Mouse (Mus musculus) midbrain, embryonic 14.5 days (tissue): ENCODE measurements around the gene Vps13a. TPM values are rescaled to one million over a fixed set of nuclear protein-coding genes. Genes with fewer than 3 reads are reported as not detected.

Experiments
- ATAC-seq: fragments of 200-750 bp; cut with Nextera tagmentation; 2 replicates; pipeline ENCODE4 v1.8.0; 2017; ENCODE audit warnings: moderate number of reproducible peaks, moderate library complexity; ENCODE audit not compliant: low FRiP score, low TSS enrichment
- DNase-seq: peaks from one replicate; pipeline ENCODE4 v3.0.0-alpha.2; 2015
- H3K27ac ChIP-seq: fragments of 300-500 bp; sonication (generic); replicated peaks from 2 replicates; pipeline ENCODE4 v1.5.1; 2014; ENCODE audit warnings: mild to moderate bottlenecking, low read depth, low read length, moderate library complexity
- H3K27me3 ChIP-seq: fragments of 300-500 bp; sonication (generic); 2 replicates; pipeline ENCODE4 v1.6.1; 2014; ENCODE audit warnings: low read length, control low read depth, mixed read lengths; ENCODE audit not compliant: control insufficient read depth, insufficient read depth
- H3K36me3 ChIP-seq: fragments of 300-500 bp; sonication (generic); 2 replicates; pipeline ENCODE4 v1.6.1; 2014; ENCODE audit warnings: low read length, control low read depth; ENCODE audit not compliant: control insufficient read depth, insufficient read depth
- H3K4me1 ChIP-seq: fragments of 300-500 bp; sonication (generic); 2 replicates; pipeline ENCODE4 v1.6.1; 2014; ENCODE audit warnings: mild to moderate bottlenecking, antibody characterized with exemption, low read length, control low read depth; ENCODE audit not compliant: control insufficient read depth, insufficient read depth
- H3K4me2 ChIP-seq: fragments of 300-500 bp; sonication (generic); 2 replicates; pipeline ENCODE4 v1.6.1; 2014; ENCODE audit warnings: mild to moderate bottlenecking, low read length, moderate library complexity
- H3K4me3 ChIP-seq: fragments of 300-500 bp; sonication (generic); replicated peaks from 2 replicates; pipeline ENCODE4 v1.5.1; 2014; ENCODE audit warnings: low read depth, low read length
- H3K9ac ChIP-seq: fragments of 300-500 bp; sonication (generic); replicated peaks from 2 replicates; pipeline ENCODE4 v1.6.1; 2014; ENCODE audit warnings: mild to moderate bottlenecking, low read length, moderate library complexity
- H3K9me3 ChIP-seq: fragments of 300-500 bp; sonication (generic); 2 replicates; pipeline ENCODE4 v1.6.1; 2016; ENCODE audit warnings: low read length, control low read depth, mixed read lengths; ENCODE audit not compliant: control insufficient read depth
- WGBS: fragments of 180-500 bp; shearing (Covaris S2); extraction: QIAGEN DNeasy Blood & Tissue Kit; methylation state at CpG from one replicate; pipeline ENCODE4 v1.1.7; 2014; 5-methylcytosine and 5-hydroxymethylcytosine counted together
- polyA plus RNA-seq: library from polyadenylated mRNA; unstranded; fragments of >200 nt; fragmentation: Nextera tagmentation; extraction: Ambion mirVana; gene quantifications from 2 replicates; pipeline ENCODE4 v1.2.1, GENCODE M21; 2014

Gene Vps13a
- polyA plus RNA-seq, 1 experiment from 2014 or later = 11.7 TPM

DNA sequence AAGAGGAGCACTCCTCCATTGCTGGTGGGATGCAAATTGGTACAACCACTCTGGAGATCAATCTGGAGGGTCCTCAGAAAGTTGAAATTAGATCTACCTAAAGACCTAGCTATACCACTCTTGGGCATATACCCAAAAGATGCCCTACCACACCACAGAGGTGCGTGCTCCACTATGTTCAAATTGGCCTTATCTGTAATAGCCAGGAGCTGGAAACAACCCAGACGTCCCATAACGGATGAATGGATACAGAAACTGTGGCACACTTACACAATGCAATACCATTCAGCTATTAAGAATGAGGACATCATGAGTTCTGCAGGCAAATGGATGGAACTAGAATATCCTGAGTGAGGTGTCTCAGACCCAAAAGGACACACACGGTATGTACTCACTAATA, 43.9 kb downstream of the Vps13a start:
- 92% methylated on average over 4 of the region's 4 CpGs for WGBS
- Histone ChIP-seq H3K27ac (no peak overlapping the region), H3K4me2 (no peak overlapping the region), H3K4me3 (no peak overlapping the region), H3K9me3 (no peaks in the 10 kb centered on the region), H3K9ac (no peak overlapping the region), H3K4me1 (no peaks in the 10 kb centered on the region), H3K36me3 (no peaks in the 10 kb centered on the region), H3K27me3 (no peaks in the 10 kb centered on the region)
- ATAC-seq (no peak), DNase-seq (no peak)

DNA sequence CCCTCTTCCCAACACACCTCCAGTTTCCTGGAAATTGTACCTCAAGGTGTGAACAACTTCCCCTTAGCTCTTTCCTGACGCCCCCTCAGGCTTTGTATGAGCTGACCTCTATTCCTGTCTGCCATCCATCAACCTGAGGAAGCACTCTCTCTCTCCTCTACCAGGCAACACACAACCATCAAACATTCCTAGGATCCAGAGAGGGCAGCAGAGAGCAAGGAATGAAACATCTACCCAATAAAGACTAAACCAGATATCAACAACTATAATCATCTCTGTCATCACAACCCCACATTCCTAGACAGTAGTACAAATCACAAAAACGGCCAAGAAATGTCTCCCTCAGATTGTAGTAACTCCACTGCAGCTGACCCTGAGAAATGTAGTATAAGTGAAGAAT, 52.0 kb downstream of the Vps13a start:
- Histone ChIP-seq H3K27ac (no peak overlapping the region), H3K9me3 (no peaks in the 10 kb centered on the region), H3K9ac (no peak overlapping the region), H3K27me3 (no peaks in the 10 kb centered on the region), H3K36me3 (no peaks in the 10 kb centered on the region), H3K4me1 (no peaks in the 10 kb centered on the region), H3K4me2 (no peak overlapping the region), H3K4me3 (no peak overlapping the region)
- no peak for ATAC-seq
- 77% methylated on average over 2 of the region's 2 CpGs for WGBS
- no peak for DNase-seq

DNA sequence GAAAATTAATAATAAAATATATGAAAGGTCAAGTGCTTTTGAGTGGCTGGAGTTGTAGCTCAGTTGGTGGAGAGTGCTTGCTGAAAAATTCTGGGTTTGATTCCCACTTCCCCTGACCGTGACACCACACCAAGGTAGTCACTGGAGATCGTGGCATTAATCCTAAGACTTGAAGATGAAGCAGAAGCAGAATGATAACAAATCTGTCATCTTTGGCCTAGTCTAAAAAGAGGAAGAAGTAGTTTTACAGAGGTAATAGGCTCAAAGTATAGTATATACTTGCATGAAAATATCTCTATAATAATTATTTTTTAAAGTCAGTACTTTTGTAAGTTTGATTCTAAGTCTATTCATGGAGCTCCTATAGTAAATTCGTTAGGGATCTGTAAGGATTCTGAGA, 65.5 kb downstream of the Vps13a start:
- DNase-seq (no peak), ATAC-seq (no peak)
- H3K9ac ChIP-seq = no peak overlapping the region
- no peak overlapping the region for H3K4me3 ChIP-seq
- no peaks in the 10 kb centered on the region for H3K9me3 ChIP-seq
- no peaks in the 10 kb centered on the region for H3K36me3 ChIP-seq
- WGBS = 89% methylated on average over 3 of the region's 3 CpGs
- no peaks in the 10 kb centered on the region for H3K4me1 ChIP-seq
- H3K27ac ChIP-seq = no peak overlapping the region
- H3K27me3 ChIP-seq = no peaks in the 10 kb centered on the region
- no peak overlapping the region for H3K4me2 ChIP-seq

DNA sequence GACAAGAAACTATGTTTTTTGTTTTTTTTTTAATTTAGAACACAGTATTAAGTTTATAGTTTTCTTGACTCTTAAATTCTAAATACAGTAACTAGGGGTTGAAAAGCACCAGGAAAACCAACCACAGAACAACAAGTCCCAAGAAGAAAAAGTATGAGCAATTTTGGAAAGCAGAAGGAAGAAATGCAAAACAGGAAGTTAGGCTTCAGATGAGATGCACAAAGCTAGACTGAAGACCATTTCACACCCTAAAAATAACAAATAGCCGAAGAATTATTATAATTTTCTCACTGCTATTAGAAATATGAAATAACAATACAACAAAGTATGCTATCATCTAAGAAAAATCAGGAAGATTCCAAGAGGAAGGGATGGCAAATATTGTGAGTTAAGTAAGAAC, 78.9 kb downstream of the Vps13a start:
- DNase-seq = no peak
- H3K9ac ChIP-seq = no peak overlapping the region
- H3K27ac ChIP-seq = no peak overlapping the region
- H3K27me3 ChIP-seq = no peaks in the 10 kb centered on the region
- H3K4me1 ChIP-seq = no peaks in the 10 kb centered on the region
- no peaks in the 10 kb centered on the region for H3K9me3 ChIP-seq
- no peak overlapping the region for H3K4me3 ChIP-seq
- no peak overlapping the region for H3K4me2 ChIP-seq
- 91% methylated on average over 1 of the region's 1 CpGs for WGBS
- H3K36me3 ChIP-seq = no peaks in the 10 kb centered on the region
- no peak for ATAC-seq

DNA sequence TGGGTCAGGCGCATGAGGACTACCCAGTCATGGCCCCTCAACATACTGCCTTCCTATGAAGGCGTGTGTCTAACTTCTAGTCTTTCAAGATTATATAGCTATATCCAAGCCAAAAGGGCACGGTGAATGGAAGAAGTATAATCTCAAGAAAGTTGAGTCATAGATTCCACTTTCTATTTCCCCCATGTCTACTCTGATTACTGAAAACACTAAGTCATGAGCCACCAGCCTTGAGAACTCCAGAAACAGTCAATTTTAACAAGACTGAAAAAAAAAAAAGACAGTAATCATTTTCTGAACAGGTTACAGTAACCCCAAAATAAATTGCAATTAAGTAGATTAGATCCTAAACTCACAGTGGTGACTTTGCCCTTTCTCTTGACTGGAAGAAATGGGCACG, 95.8 kb downstream of the Vps13a start:
- Histone ChIP-seq H3K27ac (no peak overlapping the region), H3K27me3 (no peaks in the 10 kb centered on the region), H3K4me1 (no peaks in the 10 kb centered on the region), H3K9ac (no peak overlapping the region), H3K36me3 (0 out of 2 replicates have a peak, but pooled peaks cover 2% of the 10 kb centered on the region), H3K4me2 (no peak overlapping the region), H3K9me3 (no peaks in the 10 kb centered on the region), H3K4me3 (no peak overlapping the region)
- DNase-seq = no peak
- no peak for ATAC-seq
- WGBS = 97% methylated on average over 4 of the region's 4 CpGs

DNA sequence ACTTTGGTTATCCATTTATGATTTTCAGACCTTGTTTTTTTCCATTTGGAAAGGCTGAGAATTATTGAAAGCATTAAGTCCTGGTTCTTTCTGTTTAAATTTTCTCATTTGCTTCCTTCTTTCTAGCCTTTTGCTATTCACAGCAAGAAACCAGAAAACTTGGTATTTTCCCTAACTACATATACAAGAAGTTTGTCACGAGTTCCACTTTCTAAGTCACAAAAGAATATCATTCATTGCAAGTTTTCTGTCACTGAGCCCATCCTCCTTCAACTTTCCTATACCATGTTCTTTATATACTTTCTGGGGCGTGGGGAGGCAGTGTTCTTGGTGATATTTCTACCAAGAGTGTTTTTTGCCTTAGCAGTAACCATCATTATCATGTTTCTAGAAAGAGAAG, 96.5 kb downstream of the Vps13a start:
- Histone ChIP-seq H3K9ac (no peak overlapping the region), H3K36me3 (0 out of 2 replicates have a peak, but pooled peaks cover 2% of the 10 kb centered on the region), H3K4me2 (no peak overlapping the region), H3K4me1 (no peaks in the 10 kb centered on the region), H3K4me3 (no peak overlapping the region), H3K27me3 (no peaks in the 10 kb centered on the region), H3K9me3 (no peaks in the 10 kb centered on the region), H3K27ac (no peak overlapping the region)
- ATAC-seq (no peak), DNase-seq (no peak)
- 90% methylated on average over 2 of the region's 2 CpGs for WGBS

GRCm38 (mm10) chr19:16625610-16626395, 154.9 kb downstream of the Vps13a start:
- Histone ChIP-seq H3K4me2 (no peak overlapping the region), H3K36me3 (no peaks in the 10 kb centered on the region), H3K4me1 (no peaks in the 10 kb centered on the region), H3K9ac (no peak overlapping the region), H3K27ac (no peak overlapping the region), H3K4me3 (no peak overlapping the region), H3K27me3 (no peaks in the 10 kb centered on the region), H3K9me3 (no peaks in the 10 kb centered on the region)
- DNase-seq (no peak), ATAC-seq (no peak)
- 43% methylated on average over 14 of the region's 14 CpGs for WGBS

DNA sequence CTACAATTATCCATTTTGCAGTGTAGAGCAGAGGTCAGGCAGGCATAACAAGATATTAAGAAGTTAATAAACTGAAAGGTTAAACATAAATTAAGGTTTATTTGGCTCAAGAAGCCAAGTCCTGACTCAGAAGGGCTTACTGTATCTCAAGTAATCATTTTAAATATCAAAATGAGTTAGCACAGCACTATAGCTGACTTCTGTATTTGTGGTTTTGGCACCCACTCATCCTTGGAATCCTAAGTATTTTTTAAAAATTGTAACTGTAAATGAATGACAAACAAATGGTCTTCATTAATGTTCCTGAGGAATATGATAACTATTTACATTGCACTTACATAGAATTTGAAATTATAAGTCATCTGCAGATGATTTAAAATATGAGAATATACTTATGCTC, 155.7 kb downstream of the Vps13a start:
- Histone ChIP-seq H3K9me3 (no peaks in the 10 kb centered on the region), H3K4me3 (no peak overlapping the region), H3K4me1 (no peaks in the 10 kb centered on the region), H3K27ac (no peak overlapping the region), H3K4me2 (no peak overlapping the region), H3K9ac (no peak overlapping the region), H3K36me3 (no peaks in the 10 kb centered on the region), H3K27me3 (no peaks in the 10 kb centered on the region)
- ATAC-seq = no peak
- DNase-seq = no peak

DNA sequence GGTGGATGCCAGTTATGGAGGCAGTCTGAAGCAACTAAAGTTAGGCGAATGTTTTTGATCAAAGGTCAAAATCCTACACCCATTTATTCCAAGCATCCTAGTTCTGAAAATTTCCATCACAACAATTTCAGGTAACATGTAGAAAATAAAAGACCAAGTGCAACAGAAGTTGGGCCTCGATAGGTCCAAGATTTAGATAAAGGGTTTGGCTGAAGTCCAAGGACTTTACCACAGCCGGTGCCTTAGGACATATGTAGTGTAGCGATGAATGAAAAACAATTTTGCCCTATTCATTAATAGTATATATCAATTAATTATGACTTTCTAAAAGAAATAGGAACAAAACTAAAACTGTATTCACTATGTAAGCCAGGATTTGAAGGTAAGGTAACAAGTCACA, 157.6 kb downstream of the Vps13a start:
- H3K9ac ChIP-seq = no peak overlapping the region
- H3K4me1 ChIP-seq = no peaks in the 10 kb centered on the region
- ATAC-seq (no peak), DNase-seq (no peak)
- no peaks in the 10 kb centered on the region for H3K36me3 ChIP-seq
- H3K9me3 ChIP-seq = no peaks in the 10 kb centered on the region
- no peaks in the 10 kb centered on the region for H3K27me3 ChIP-seq
- H3K27ac ChIP-seq = no peak overlapping the region
- no peak overlapping the region for H3K4me2 ChIP-seq
- no peak overlapping the region for H3K4me3 ChIP-seq
- 91% methylated on average over 4 of the region's 4 CpGs for WGBS
